Mouse (Mus musculus) CH12.LX (cell line): ENCODE data around the gene Hecw2.

Source experiments
- BHLHE40 ChIP-seq: IDR thresholded peaks from 2 replicates; pipeline ENCODE4 v1.6.1; 2011; ENCODE audit warnings: mild to moderate bottlenecking, low read depth, low read length, improper control_type of control experiment
- EP300 ChIP-seq: IDR thresholded peaks from 2 replicates; pipeline ENCODE4 v1.6.1; 2011; ENCODE audit warnings: low read length, improper control_type of control experiment
- JUND ChIP-seq: conservative IDR thresholded peaks from 2 replicates; pipeline ENCODE4 v1.6.1; 2011; ENCODE audit warnings: low read depth, low read length, improper control_type of control experiment
- KAT2A ChIP-seq: IDR thresholded peaks from 2 replicates; pipeline ENCODE4 v1.6.1; 2012; ENCODE audit warnings: low read length, improper control_type of control experiment, inconsistent platforms; ENCODE audit not compliant: insufficient replicate concordance
- MAFK ChIP-seq: IDR thresholded peaks from 2 replicates; pipeline ENCODE4 v1.6.1; 2011; ENCODE audit warnings: low read length, improper control_type of control experiment; ENCODE audit not compliant: insufficient replicate concordance
- RCOR1 ChIP-seq: conservative IDR thresholded peaks from 2 replicates; pipeline ENCODE4 v1.6.1; 2012; ENCODE audit warnings: low read depth, mild to moderate bottlenecking, inconsistent platforms, low read length, improper control_type of control experiment
- SIN3A ChIP-seq: IDR thresholded peaks from 2 replicates; pipeline ENCODE4 v1.6.1; 2012; ENCODE audit warnings: low read length, improper control_type of control experiment, inconsistent platforms
- TBP ChIP-seq: conservative IDR thresholded peaks from 2 replicates; pipeline ENCODE4 v1.6.1; 2011; ENCODE audit warnings: low read depth, low read length, improper control_type of control experiment
- TCF12 ChIP-seq: IDR thresholded peaks from 2 replicates; pipeline ENCODE4 v1.6.1; 2014; ENCODE audit warnings: low read depth, mild to moderate bottlenecking, inconsistent platforms, low read length, improper control_type of control experiment
- UBTF ChIP-seq: IDR thresholded peaks from 2 replicates; pipeline ENCODE4 v1.6.1; 2012; ENCODE audit warnings: low read depth, mild to moderate bottlenecking, inconsistent platforms, low read length, improper control_type of control experiment, moderate library complexity
- USF1 ChIP-seq: IDR thresholded peaks from 2 replicates; pipeline ENCODE4 v1.6.1; 2014; ENCODE audit warnings: low read depth, mild to moderate bottlenecking, inconsistent platforms, low read length, improper control_type of control experiment
- ZC3H11A ChIP-seq: IDR thresholded peaks from 2 replicates; pipeline ENCODE4 v1.6.1; 2012; ENCODE audit warnings: low read depth, mild to moderate bottlenecking, inconsistent platforms, low read length, improper control_type of control experiment

DNA sequence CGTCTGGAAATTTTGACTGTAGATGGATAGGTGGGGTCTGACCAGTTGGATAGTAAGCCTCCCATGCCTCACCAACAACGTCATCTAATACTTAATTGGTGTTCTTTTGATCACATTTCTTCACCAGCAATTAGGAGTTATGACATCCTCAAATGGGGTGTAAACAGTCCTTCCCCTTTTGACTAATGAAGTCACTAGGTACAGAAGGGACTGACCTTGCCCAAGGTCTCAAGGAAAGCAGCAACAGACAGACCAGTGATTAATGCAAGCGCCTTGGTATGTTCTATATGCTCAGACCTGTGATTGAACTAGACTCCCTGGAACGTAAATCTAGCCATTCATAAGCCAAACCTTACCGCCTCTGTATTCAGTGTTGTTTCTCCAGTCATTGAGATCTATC is 364.7 kb downstream of the Hecw2 start:
- TF ChIP-seq RCOR1 (no peak), BHLHE40 (no peak), MAFK (no peak), TCF12 (no peak), UBTF (no peak), EP300 (no peak), TBP (no peak), JUND (no peak), KAT2A (no peak), ZC3H11A (no peak), USF1 (no peak), SIN3A (no peak)
